Mouse (Mus musculus): ENCODE measurements around the gene Cyp2c23.

Gene Cyp2c23

GRCm38 (mm10) chr19:43972129-43972528, 56.9 kb downstream of the Cyp2c23 start:
- DNase-seq (ENCODE audit: low spot score in 2 of 2) = no peak

GRCm38 (mm10) chr19:43968436-43969026, 60.5 kb downstream of the Cyp2c23 start:
- DNase-seq (ENCODE audit: low spot score in 2 of 2) = no peak

GRCm38 (mm10) chr19:43966481-43966880, 62.5 kb downstream of the Cyp2c23 start:
- DNase-seq (ENCODE audit: low spot score in 2 of 2) = no peak

- peak; percentile 35 to 36 for DNase-seq (ENCODE audit: low spot score in 2 of 2)
Measured at GRCm38 (mm10) chr19:43965496-43966085, 63.4 kb downstream of the Cyp2c23 start.

GRCm38 (mm10) chr19:43962795-43963194, 66.2 kb downstream of the Cyp2c23 start:
- no peak for DNase-seq (ENCODE audit: low spot score in 2 of 2)

- DNase-seq (ENCODE audit: low spot score in 2 of 2) = peak in 1 of 2 experiments; percentile 26
Measured at GRCm38 (mm10) chr19:43961185-43961584, 67.8 kb downstream of the Cyp2c23 start.

- DNase-seq (ENCODE audit: low spot score in 2 of 2) = no peak
Measured at GRCm38 (mm10) chr19:43960014-43960413, 69.0 kb downstream of the Cyp2c23 start.

GRCm38 (mm10) chr19:43959162-43959561, 69.8 kb downstream of the Cyp2c23 start:
- DNase-seq (ENCODE audit: low spot score in 2 of 2) = peak; percentile 34 to 57

- no peak for DNase-seq (ENCODE audit: low spot score in 2 of 2)
Measured at GRCm38 (mm10) chr19:43957881-43958280, 71.1 kb downstream of the Cyp2c23 start.

GRCm38 (mm10) chr19:43957402-43957801, 71.6 kb downstream of the Cyp2c23 start:
- DNase-seq (ENCODE audit: low spot score in 2 of 2) = no peak

GRCm38 (mm10) chr19:43955266-43955665, 73.7 kb downstream of the Cyp2c23 start:
- no peak for DNase-seq (ENCODE audit: low spot score in 2 of 2)
